Mouse (Mus musculus): ENCODE data around the gene Atp6v0b. TPM values are rescaled to one million over a fixed set of nuclear protein-coding genes. Genes with fewer than 3 reads are reported as not detected.
A peak's percentile ranks its signal among the peaks of the same experiment; 100 is the strongest.

The Atp6v0b gene
- polyA plus RNA-seq, 2 experiments: 224 to 262 TPM

GRCm38 (mm10) chr4:117843101-117843500 lies 44.0 kb downstream of the Atp6v0b start:
- no peaks in the 10 kb centered on the region for H3K27me3 ChIP-seq (ENCODE audit: control insufficient read depth, insufficient read depth, low read length)
- WGBS: 95% methylated on average over 5 of the region's 5 CpGs
- no peak for TF ChIP-seq POLR2A (IDR thresholded peaks at IDR 0.05; ENCODE audit: borderline replicate concordance, extremely low read depth, insufficient read depth, insufficient read length)
- ATAC-seq (ENCODE audit: low FRiP score, low read depth) (no peak), DNase-seq (ENCODE audit: low spot score) (no peak)
- H3K4me3 ChIP-seq (replicated peaks; ENCODE audit: low read length): no peak overlapping the region
- H3K36me3 ChIP-seq (ENCODE audit: control insufficient read depth, insufficient read depth, low read length): peaks cover 17% of the 10 kb centered on the region
- no peak overlapping the region for H3K9ac ChIP-seq (ENCODE audit: low read depth, low read length, severe bottlenecking)
- H3K9me3 ChIP-seq (ENCODE audit: control insufficient read depth, low read length): no peaks in the 10 kb centered on the region
- H3K4me1 ChIP-seq (ENCODE audit: control insufficient read depth, insufficient read depth, low read length): no peaks in the 10 kb centered on the region
- H3K27ac ChIP-seq (replicated peaks; ENCODE audit: low read depth, low read length): no peak overlapping the region
- H3K4me2 ChIP-seq (replicated peaks; ENCODE audit: low read depth, low read length, severe bottlenecking): no peak overlapping the region

- no peak for TF ChIP-seq POLR2A (IDR thresholded peaks at IDR 0.05; ENCODE audit: borderline replicate concordance, extremely low read depth, insufficient read depth, insufficient read length)
- 53% methylated on average over 3 of the region's 3 CpGs for WGBS
- Histone ChIP-seq H3K27ac (replicated peaks; ENCODE audit: low read depth, low read length) (no peak overlapping the region), H3K9me3 (ENCODE audit: control insufficient read depth, low read length) (no peaks in the 10 kb centered on the region), H3K36me3 (ENCODE audit: control insufficient read depth, insufficient read depth, low read length) (peaks cover 17% of the 10 kb centered on the region), H3K9ac (ENCODE audit: low read depth, low read length, severe bottlenecking) (no peak overlapping the region), H3K4me1 (ENCODE audit: control insufficient read depth, insufficient read depth, low read length) (peaks cover 6% of the 10 kb centered on the region), H3K4me2 (replicated peaks; ENCODE audit: low read depth, low read length, severe bottlenecking) (no peak overlapping the region), H3K4me3 (replicated peaks; ENCODE audit: low read length) (no peak overlapping the region), H3K27me3 (ENCODE audit: control insufficient read depth, insufficient read depth, low read length) (no peaks in the 10 kb centered on the region)
- DNase-seq (ENCODE audit: low spot score) (no peak), ATAC-seq (ENCODE audit: low FRiP score, low read depth) (no peak)
These were observed 45.6 kb downstream of the Atp6v0b start for GRCm38 (mm10) chr4:117841566-117841965.

- no peak for TF ChIP-seq POLR2A (IDR thresholded peaks at IDR 0.05; ENCODE audit: borderline replicate concordance, extremely low read depth, insufficient read depth, insufficient read length)
- 88% methylated on average over 5 of the region's 5 CpGs for WGBS
These were observed 46.3 kb downstream of the Atp6v0b start for GRCm38 (mm10) chr4:117840821-117841220.

GRCm38 (mm10) chr4:117839366-117839765 lies 47.8 kb downstream of the Atp6v0b start:
- ATAC-seq (ENCODE audit: low FRiP score, low read depth): no peak
- WGBS: 72% methylated on average over 6 of the region's 6 CpGs

More at GRCm38 (mm10) chr4:117840821-117841220, 46.3 kb downstream of the Atp6v0b start:
- ATAC-seq (ENCODE audit: low FRiP score, low read depth) (no peak), DNase-seq (ENCODE audit: low spot score) (no peak)
- peaks cover 6% of the 10 kb centered on the region for H3K4me1 ChIP-seq (ENCODE audit: control insufficient read depth, insufficient read depth, low read length)
- H3K9me3 ChIP-seq (ENCODE audit: control insufficient read depth, low read length): no peaks in the 10 kb centered on the region
- no peak overlapping the region for H3K9ac ChIP-seq (ENCODE audit: low read depth, low read length, severe bottlenecking)
- no peak overlapping the region for H3K27ac ChIP-seq (replicated peaks; ENCODE audit: low read depth, low read length)
- no peak overlapping the region for H3K4me2 ChIP-seq (replicated peaks; ENCODE audit: low read depth, low read length, severe bottlenecking)
- H3K4me3 ChIP-seq (replicated peaks; ENCODE audit: low read length): no peak overlapping the region
- H3K27me3 ChIP-seq (ENCODE audit: control insufficient read depth, insufficient read depth, low read length): no peaks in the 10 kb centered on the region
- peaks cover 12% of the 10 kb centered on the region for H3K36me3 ChIP-seq (ENCODE audit: control insufficient read depth, insufficient read depth, low read length)

GRCm38 (mm10) chr4:117837271-117837670 lies 49.9 kb downstream of the Atp6v0b start:
- Histone ChIP-seq H3K36me3 (ENCODE audit: control insufficient read depth, insufficient read depth, low read length) (peaks cover 4% of the 10 kb centered on the region; the same call in 1 of the 2 replicates), H3K4me1 (ENCODE audit: control insufficient read depth, insufficient read depth, low read length) (peaks cover 13% of the 10 kb centered on the region), H3K27ac (replicated peaks; ENCODE audit: low read depth, low read length) (no peak overlapping the region), H3K27me3 (ENCODE audit: control insufficient read depth, insufficient read depth, low read length) (no peaks in the 10 kb centered on the region), H3K4me3 (replicated peaks; ENCODE audit: low read length) (0 out of 2 replicates have a peak overlapping the region, but pooled peaks have one; percentile 78), H3K4me2 (replicated peaks; ENCODE audit: low read depth, low read length, severe bottlenecking) (no peak overlapping the region), H3K9ac (ENCODE audit: low read depth, low read length, severe bottlenecking) (no peak overlapping the region), H3K9me3 (ENCODE audit: control insufficient read depth, low read length) (no peaks in the 10 kb centered on the region)
- ATAC-seq (ENCODE audit: low FRiP score, low read depth) (no peak), DNase-seq (ENCODE audit: low spot score) (no peak)
- WGBS: 78% methylated on average over 4 of the region's 4 CpGs
- no peak for TF ChIP-seq POLR2A (IDR thresholded peaks at IDR 0.05; ENCODE audit: borderline replicate concordance, extremely low read depth, insufficient read depth, insufficient read length)

More at GRCm38 (mm10) chr4:117839366-117839765, 47.8 kb downstream of the Atp6v0b start:
- Histone ChIP-seq H3K27ac (replicated peaks; ENCODE audit: low read depth, low read length) (no peak overlapping the region), H3K4me1 (ENCODE audit: control insufficient read depth, insufficient read depth, low read length) (peaks cover 11% of the 10 kb centered on the region), H3K9me3 (ENCODE audit: control insufficient read depth, low read length) (no peaks in the 10 kb centered on the region), H3K4me3 (replicated peaks; ENCODE audit: low read length) (no peak overlapping the region), H3K9ac (ENCODE audit: low read depth, low read length, severe bottlenecking) (no peak overlapping the region), H3K27me3 (ENCODE audit: control insufficient read depth, insufficient read depth, low read length) (no peaks in the 10 kb centered on the region), H3K4me2 (replicated peaks; ENCODE audit: low read depth, low read length, severe bottlenecking) (no peak overlapping the region), H3K36me3 (ENCODE audit: control insufficient read depth, insufficient read depth, low read length) (peaks cover 9% of the 10 kb centered on the region; the same call in 1 of the 2 replicates)
- TF ChIP-seq POLR2A (IDR thresholded peaks at IDR 0.05; ENCODE audit: borderline replicate concordance, extremely low read depth, insufficient read depth, insufficient read length): no peak
- no peak for DNase-seq (ENCODE audit: low spot score)

Measured in limb, embryonic 14.5 days (tissue).